Mouse (Mus musculus): ENCODE measurements at regions not wholly inside any gene's neighbourhood (a gene's known extent, or its start where the extent isn't known, plus 50 kb on each side); places are given as distances from the start of the nearest gene placed in this dataset.

- TF ChIP-seq TAL1 (conservative IDR thresholded peaks at IDR 0.05; ENCODE audit: low read depth, low read length), result no peak
- TF ChIP-seq CTCF (IDR thresholded peaks at IDR 0.05; ENCODE audit: low read depth, low read length), result no peak
- no peak for TF ChIP-seq POLR2AphosphoS5 (IDR thresholded peaks at IDR 0.05; ENCODE audit: insufficient replicate concordance, low read depth, low read length)
- TF ChIP-seq GATA1 (IDR thresholded peaks at IDR 0.05; ENCODE audit: borderline replicate concordance, low read length), result no peak
Measured at GRCm38 (mm10) chr16:85682721-85683120, 120.2 kb downstream of the Adamts1 start.
